Mouse (Mus musculus) hindbrain, embryonic 15.5 days (tissue): ENCODE results near the gene Abi3. TPM values are rescaled to one million over a fixed set of nuclear protein-coding genes. Genes with fewer than 3 reads are reported as not detected.

ENCODE experiments used
- ATAC-seq: fragments of 200-750 bp; cut with Nextera tagmentation; 2 replicates; pipeline ENCODE4 v1.8.0; 2017; ENCODE audit warnings: low read depth, moderate number of reproducible peaks, moderate TSS enrichment; ENCODE audit not compliant: low FRiP score
- H3K27ac ChIP-seq: fragments of 300-500 bp; sonication (generic); replicated peaks from 2 replicates; pipeline ENCODE4 v1.5.1; 2015; ENCODE audit warnings: mild to moderate bottlenecking, inconsistent platforms
- H3K27me3 ChIP-seq: fragments of 300-500 bp; sonication (generic); 2 replicates; pipeline ENCODE4 v1.6.1; 2015; ENCODE audit warnings: control low read depth, inconsistent platforms
- H3K36me3 ChIP-seq: fragments of 300-500 bp; sonication (generic); 2 replicates; pipeline ENCODE4 v1.6.1; 2015; ENCODE audit warnings: control low read depth, inconsistent platforms
- H3K4me1 ChIP-seq: fragments of 300-500 bp; sonication (generic); replicated peaks from 2 replicates; pipeline ENCODE4 v1.6.1; 2015; ENCODE audit warnings: control low read depth, inconsistent platforms
- H3K4me2 ChIP-seq: fragments of 300-500 bp; sonication (generic); 2 replicates; pipeline ENCODE4 v1.6.1; 2015; ENCODE audit warnings: moderate library complexity, mild to moderate bottlenecking, inconsistent platforms
- H3K4me3 ChIP-seq: fragments of 300-500 bp; sonication (generic); 2 replicates; pipeline ENCODE4 v1.5.1; 2015; ENCODE audit warnings: mild to moderate bottlenecking, inconsistent platforms
- H3K9ac ChIP-seq: fragments of 300-500 bp; sonication (generic); 2 replicates; pipeline ENCODE4 v1.6.1; 2015; ENCODE audit warnings: inconsistent platforms
- H3K9me3 ChIP-seq: fragments of 300-500 bp; sonication (generic); 2 replicates; pipeline ENCODE4 v1.6.1; 2016; ENCODE audit warnings: control low read depth, inconsistent platforms
- WGBS: fragments of 180-500 bp; shearing (Covaris S2); methylation state at CpG from one replicate; pipeline ENCODE4 v1.1.7; 2015; 5-methylcytosine and 5-hydroxymethylcytosine counted together
- polyA plus RNA-seq: library from polyadenylated mRNA; unstranded; fragments of >200 nt; fragmentation: Nextera tagmentation; extraction: Ambion mirVana; gene quantifications from 2 replicates; pipeline ENCODE4 v1.2.1, GENCODE M21; 2015

Abi3 gene
- polyA plus RNA-seq, 1 experiment from 2014 or later, result 1.1 TPM

GRCm38 (mm10) chr11:95837059-95837458 is 5.2 kb downstream of the Abi3 start, which contains the start of gene Gngt2:
Gene Gngt2, plus strand, starts transcription at chr11:95837216.
- no peak for ATAC-seq
- 63% methylated on average over 10 of the region's 10 CpGs for WGBS
- Histone ChIP-seq H3K4me3 (no peak within 1 kb of the TSS), H3K36me3 (no peaks in the 10 kb centered on the region), H3K27me3 (peaks cover 44% of the 10 kb centered on the region), H3K9ac (no peak within 1 kb of the TSS), H3K9me3 (no peaks in the 10 kb centered on the region), H3K4me2 (no peak within 1 kb of the TSS), H3K27ac (no peak within 1 kb of the TSS), H3K4me1 (peaks cover 11% of the 10 kb centered on the region)

- no peak for ATAC-seq
- no peaks in the 10 kb centered on the region for H3K9me3 ChIP-seq
- H3K27ac ChIP-seq, result no peak overlapping the region
- peaks cover 49% of the 10 kb centered on the region for H3K27me3 ChIP-seq
- H3K4me3 ChIP-seq, result no peak overlapping the region
- peaks cover 12% of the 10 kb centered on the region for H3K4me1 ChIP-seq
- H3K9ac ChIP-seq, result no peak overlapping the region
- 63% methylated on average over 6 of the region's 6 CpGs for WGBS
- no peaks in the 10 kb centered on the region for H3K36me3 ChIP-seq
- H3K4me2 ChIP-seq, result no peak overlapping the region
Measured at GRCm38 (mm10) chr11:95836433-95836832, 5.8 kb downstream of the Abi3 start.

- Histone ChIP-seq H3K27me3 (peaks cover 55% of the 10 kb centered on the region), H3K36me3 (no peaks in the 10 kb centered on the region), H3K4me2 (no peak overlapping the region), H3K9me3 (no peaks in the 10 kb centered on the region), H3K4me3 (no peak overlapping the region), H3K4me1 (peaks cover 18% of the 10 kb centered on the region), H3K9ac (no peak overlapping the region), H3K27ac (no peak overlapping the region)
- no peak for ATAC-seq
- 44% methylated on average over 6 of the region's 6 CpGs for WGBS
Measured at GRCm38 (mm10) chr11:95835832-95836231, 6.4 kb downstream of the Abi3 start.

GRCm38 (mm10) chr11:95834742-95835710 is 7.2 kb downstream of the Abi3 start:
- Histone ChIP-seq H3K4me2 (no peak overlapping the region), H3K9me3 (no peaks in the 10 kb centered on the region), H3K9ac (no peak overlapping the region), H3K36me3 (no peaks in the 10 kb centered on the region), H3K4me3 (no peak overlapping the region), H3K27me3 (peaks cover 63% of the 10 kb centered on the region), H3K4me1 (peaks cover 26% of the 10 kb centered on the region), H3K27ac (no peak overlapping the region)
- WGBS, result 27% methylated on average over 15 of the region's 15 CpGs
- ATAC-seq, result no peak

DNA sequence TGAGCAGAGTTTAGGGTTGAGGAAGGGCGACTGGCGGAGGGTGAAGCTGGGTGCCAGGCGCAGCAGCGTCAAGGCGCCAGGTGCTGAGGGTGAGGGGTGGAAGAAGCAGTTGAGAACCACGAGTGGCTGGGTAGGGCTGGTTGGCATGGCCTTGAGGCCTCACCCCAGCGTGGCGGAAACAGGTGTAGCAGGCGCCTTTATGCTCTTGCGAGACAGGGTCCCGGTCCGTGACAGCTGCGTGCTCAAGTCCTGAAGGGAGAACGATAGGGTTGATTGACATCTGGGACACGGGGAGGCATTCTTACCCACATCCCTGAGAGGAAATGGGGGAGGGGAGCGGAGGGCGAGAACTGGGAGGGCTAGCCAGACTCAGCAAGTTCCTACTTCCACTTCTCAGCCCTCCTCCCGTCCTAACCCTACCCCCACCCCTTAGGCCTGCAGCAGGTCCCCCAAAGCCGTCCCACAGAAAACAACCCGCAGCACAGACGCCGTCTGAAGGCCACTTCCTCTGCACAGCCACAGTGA is 8.1 kb downstream of the Abi3 start:
- H3K27ac ChIP-seq, result no peak overlapping the region
- 11% methylated on average over 22 of the region's 22 CpGs for WGBS

GRCm38 (mm10) chr11:95833631-95834142 is 8.6 kb downstream of the Abi3 start:
- H3K4me3 ChIP-seq, result no peak overlapping the region
- H3K9ac ChIP-seq, result no peak overlapping the region
- H3K27ac ChIP-seq, result no peak overlapping the region
- H3K9me3 ChIP-seq, result no peaks in the 10 kb centered on the region
- ATAC-seq, result no peak
- 14% methylated on average over 18 of the region's 18 CpGs for WGBS
- peaks cover 28% of the 10 kb centered on the region for H3K4me1 ChIP-seq
- peaks cover 77% of the 10 kb centered on the region for H3K27me3 ChIP-seq
- no peaks in the 10 kb centered on the region for H3K36me3 ChIP-seq
- H3K4me2 ChIP-seq, result no peak overlapping the region

More for the DNA sequence above, 8.1 kb downstream of the Abi3 start:
- H3K36me3 ChIP-seq, result no peaks in the 10 kb centered on the region
- no peak overlapping the region for H3K4me3 ChIP-seq
- H3K4me1 ChIP-seq, result peaks cover 28% of the 10 kb centered on the region
- H3K27me3 ChIP-seq, result peaks cover 71% of the 10 kb centered on the region
- H3K9ac ChIP-seq, result no peak overlapping the region
- no peak overlapping the region for H3K4me2 ChIP-seq
- H3K9me3 ChIP-seq, result no peaks in the 10 kb centered on the region
- ATAC-seq, result no peak

- 27% methylated on average over 8 of the region's 8 CpGs for WGBS
- H3K9me3 ChIP-seq, result no peaks in the 10 kb centered on the region
Measured at GRCm38 (mm10) chr11:95833006-95833570, 9.2 kb downstream of the Abi3 start.

DNA sequence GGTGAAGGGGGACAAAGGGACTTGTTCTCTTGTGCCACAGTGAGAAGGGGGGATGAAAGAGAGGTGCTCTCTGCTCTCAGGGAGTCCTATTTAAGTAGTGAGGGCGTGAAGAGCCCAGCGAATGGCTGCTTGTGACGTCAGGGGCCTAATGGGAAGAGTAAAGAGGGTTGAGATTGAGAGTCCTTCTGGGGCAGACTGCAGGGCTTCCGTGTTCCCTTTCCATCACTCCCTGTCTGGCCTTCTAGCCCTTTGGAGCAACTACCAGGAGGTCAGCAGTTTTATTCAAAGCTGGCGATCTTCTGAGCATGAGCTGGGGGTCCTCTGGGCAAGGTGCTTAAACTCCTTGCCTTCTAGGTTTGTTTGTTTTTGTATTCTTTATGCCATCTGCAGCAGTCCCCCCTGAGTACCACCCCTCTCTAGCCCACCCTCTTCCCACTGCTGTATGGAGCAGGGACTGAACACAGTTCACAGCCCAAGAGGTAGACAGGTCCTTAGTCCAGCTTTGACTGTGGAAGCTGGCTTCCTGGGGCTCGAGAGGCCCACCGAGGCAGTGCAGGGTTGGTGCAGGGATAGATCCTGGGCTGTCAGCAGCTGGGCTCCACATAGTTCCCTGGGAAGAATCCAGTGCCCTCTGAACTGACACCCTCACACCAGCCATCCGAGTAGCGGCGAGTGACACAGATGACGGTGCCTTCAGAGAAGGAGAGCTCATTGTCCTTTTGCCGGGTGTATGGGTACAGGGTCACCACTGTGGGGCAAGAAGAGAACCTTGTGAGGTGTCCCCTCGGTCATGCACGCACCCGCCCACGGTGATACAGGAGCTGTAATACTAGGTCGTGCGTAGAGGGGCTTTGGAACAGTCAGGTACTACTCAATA is 9.9 kb downstream of the Abi3 start:
- 38% methylated on average over 18 of the region's 18 CpGs for WGBS
- Histone ChIP-seq H3K4me3 (no peak overlapping the region), H3K9ac (no peak overlapping the region), H3K27ac (no peak overlapping the region), H3K36me3 (no peaks in the 10 kb centered on the region), H3K4me1 (peaks cover 28% of the 10 kb centered on the region), H3K9me3 (no peaks in the 10 kb centered on the region), H3K4me2 (no peak overlapping the region), H3K27me3 (peaks cover 85% of the 10 kb centered on the region)
- ATAC-seq, result no peak

More at GRCm38 (mm10) chr11:95833006-95833570, 9.2 kb downstream of the Abi3 start:
- Histone ChIP-seq H3K9ac (no peak overlapping the region), H3K4me3 (no peak overlapping the region), H3K27ac (no peak overlapping the region), H3K27me3 (peaks cover 80% of the 10 kb centered on the region), H3K36me3 (no peaks in the 10 kb centered on the region), H3K4me1 (peaks cover 28% of the 10 kb centered on the region), H3K4me2 (no peak overlapping the region)
- no peak for ATAC-seq

DNA sequence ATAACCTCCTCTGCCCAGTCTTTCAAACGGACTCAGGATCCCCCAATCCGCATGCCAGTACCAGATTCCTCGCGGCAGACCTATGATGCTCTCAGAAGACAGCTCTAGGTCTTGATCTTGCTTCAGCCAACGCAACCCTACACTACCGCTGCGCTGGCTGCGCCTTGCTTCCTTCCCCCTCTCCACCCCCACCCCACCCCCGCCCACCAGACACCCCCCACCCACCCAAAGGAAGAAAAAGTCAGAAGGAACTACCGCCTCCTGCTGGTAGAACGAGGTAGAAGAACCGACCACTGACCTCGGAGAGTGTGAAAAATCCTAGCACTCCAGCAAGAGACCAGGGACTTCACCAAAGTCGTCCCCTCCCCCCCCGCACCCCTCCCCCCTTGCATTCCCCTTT is 10.6 kb downstream of the Abi3 start:
- Histone ChIP-seq H3K4me1 (peaks cover 28% of the 10 kb centered on the region), H3K27ac (no peak overlapping the region), H3K4me3 (peak overlapping the region; percentile 27; the same call in 1 of the 2 replicates), H3K9me3 (no peaks in the 10 kb centered on the region), H3K36me3 (no peaks in the 10 kb centered on the region), H3K27me3 (peaks cover 90% of the 10 kb centered on the region), H3K9ac (no peak overlapping the region), H3K4me2 (peak overlapping the region; percentile 49; the same call in 1 of the 2 replicates)
- no peak for ATAC-seq
- 5% methylated on average over 14 of the region's 15 CpGs for WGBS

GRCm38 (mm10) chr11:95831276-95831619 is 11.0 kb downstream of the Abi3 start:
- 4% methylated on average over 10 of the region's 10 CpGs for WGBS
- ATAC-seq, result no peak
- H3K4me3 ChIP-seq, result peak overlapping the region; percentile 27
- peaks cover 28% of the 10 kb centered on the region for H3K4me1 ChIP-seq
- no peaks in the 10 kb centered on the region for H3K36me3 ChIP-seq
- H3K27ac ChIP-seq, result no peak overlapping the region
- H3K9me3 ChIP-seq, result no peaks in the 10 kb centered on the region
- no peak overlapping the region for H3K9ac ChIP-seq
- H3K4me2 ChIP-seq, result peak overlapping the region; percentile 49
- peaks cover 94% of the 10 kb centered on the region for H3K27me3 ChIP-seq
